Mouse (Mus musculus) small intestine, adult 2 months (tissue): ENCODE results near the gene Tcf23.

Experiments
- CTCF ChIP-seq: fragments of 200-500 bp; IDR thresholded peaks from 2 replicates; pipeline ENCODE4 v1.5.1; 2012; ENCODE audit warnings: low read depth, mild to moderate bottlenecking, control low read depth, inconsistent platforms, low read length, moderate library complexity, mixed read lengths; ENCODE audit not compliant: insufficient replicate concordance, insufficient read length; ENCODE audit errors: extremely low read depth
- POLR2A ChIP-seq: fragments of 200-500 bp; IDR thresholded peaks from 2 replicates; pipeline ENCODE4 v1.6.1; 2012; ENCODE audit warnings: low read depth, mild to moderate bottlenecking, control low read depth, inconsistent platforms, low read length, moderate library complexity

- TF ChIP-seq CTCF (no peak), POLR2A (peak; percentile 55; the same call in 1 of the 2 replicates)
Observed at GRCm38 (mm10) chr5:30925217-30925616, 43.2 kb upstream of the Tcf23 start.
